Mouse (Mus musculus): ENCODE results near the gene Mfap2.

Gene Mfap2

GRCm38 (mm10) chr4:141010118-141010517 is at the start of gene Mfap2:
Gene Mfap2 (plus strand): TSS chr4:141010418.
- DNase-seq (ENCODE audit: low spot score), result no peak

GRCm38 (mm10) chr4:140960781-140961466 is 49.3 kb upstream of the Mfap2 start, which contains the start of gene Sdhb:
Gene Sdhb (plus strand): TSS chr4:140961203.
- DNase-seq (ENCODE audit: low spot score), result peak; percentile 86

GRCm38 (mm10) chr4:140961467-140962206 is 48.6 kb upstream of the Mfap2 start:
- DNase-seq (ENCODE audit: low spot score), result no peak

- no peak for DNase-seq (ENCODE audit: low spot score)
Observed at GRCm38 (mm10) chr4:140962207-140962909, 47.9 kb upstream of the Mfap2 start.

- DNase-seq (ENCODE audit: low spot score), result no peak
Observed at GRCm38 (mm10) chr4:140962950-140963349, 47.3 kb upstream of the Mfap2 start.

GRCm38 (mm10) chr4:140963941-140964597 is 46.1 kb upstream of the Mfap2 start:
- no peak for DNase-seq (ENCODE audit: low spot score)

- DNase-seq (ENCODE audit: low spot score), result peak; percentile 80
Observed at GRCm38 (mm10) chr4:140964620-140965019, 45.6 kb upstream of the Mfap2 start.

- DNase-seq (ENCODE audit: low spot score), result no peak
Observed at GRCm38 (mm10) chr4:140967386-140968159, 42.6 kb upstream of the Mfap2 start.

- no peak for DNase-seq (ENCODE audit: low spot score)
Observed at GRCm38 (mm10) chr4:140971691-140972090, 38.5 kb upstream of the Mfap2 start.

GRCm38 (mm10) chr4:140974408-140974807 is 35.8 kb upstream of the Mfap2 start:
- DNase-seq (ENCODE audit: low spot score), result no peak

- no peak for DNase-seq (ENCODE audit: low spot score)
Observed at GRCm38 (mm10) chr4:140975356-140975755, 34.9 kb upstream of the Mfap2 start.

- DNase-seq (ENCODE audit: low spot score), result no peak
Observed at GRCm38 (mm10) chr4:140977278-140977677, 32.9 kb upstream of the Mfap2 start.

- no peak for DNase-seq (ENCODE audit: low spot score)
Observed at GRCm38 (mm10) chr4:140977886-140978692, 32.1 kb upstream of the Mfap2 start.

- no peak for DNase-seq (ENCODE audit: low spot score)
Observed at GRCm38 (mm10) chr4:140981605-140982004, 28.6 kb upstream of the Mfap2 start.

GRCm38 (mm10) chr4:140982808-140983207 is 27.4 kb upstream of the Mfap2 start:
- DNase-seq (ENCODE audit: low spot score), result no peak

- DNase-seq (ENCODE audit: low spot score), result no peak
Observed at GRCm38 (mm10) chr4:140983442-140983841, 26.8 kb upstream of the Mfap2 start.

GRCm38 (mm10) chr4:140984544-140984943 is 25.7 kb upstream of the Mfap2 start:
- no peak for DNase-seq (ENCODE audit: low spot score)

GRCm38 (mm10) chr4:140986024-140986710 is 24.1 kb upstream of the Mfap2 start:
- no peak for DNase-seq (ENCODE audit: low spot score)

GRCm38 (mm10) chr4:140986711-140987395 is 23.4 kb upstream of the Mfap2 start, which contains the start of gene Atp13a2:
Gene Atp13a2 (plus strand): TSS chr4:140986873.
- peak; percentile 75 for DNase-seq (ENCODE audit: low spot score)

All from layer of hippocampus, adult 9-10 months (tissue).